Mouse (Mus musculus) MEL (cell line): ENCODE measurements around the gene Uap1.

ENCODE experiments used
- BHLHE40 ChIP-seq: IDR thresholded peaks from 2 replicates; pipeline ENCODE4 v1.6.1; 2012; ENCODE audit warnings: low read depth, mild to moderate bottlenecking, inconsistent platforms, low read length, improper control_type of control experiment, borderline replicate concordance
- CHD1 ChIP-seq: IDR thresholded peaks from 2 replicates; pipeline ENCODE4 v1.6.1; 2012; ENCODE audit warnings: low read depth, mild to moderate bottlenecking, inconsistent platforms, low read length, improper control_type of control experiment
- CTCF ChIP-seq, 3 experiments: IDR thresholded peaks in 2 of 3; conservative IDR thresholded peaks in 1 of 3; 2 replicates each; pipeline ENCODE4 v1.5.1; 2011 to 2012; ENCODE audit warnings: low read length in 3 of 3, low read depth in 2 of 3, mild to moderate bottlenecking in 2 of 3, improper control_type of control experiment in 1 of 3, inconsistent platforms in 1 of 3, mixed read lengths in 1 of 3, moderate library complexity in 1 of 3; ENCODE audit not compliant: control insufficient read depth in 1 of 3, insufficient read depth in 1 of 3, poor library complexity in 1 of 3, severe bottlenecking in 1 of 3
- NRF1 ChIP-seq: IDR thresholded peaks from 2 replicates; pipeline ENCODE4 v1.6.1; 2014; ENCODE audit warnings: low read depth, mild to moderate bottlenecking, inconsistent platforms, low read length, improper control_type of control experiment, moderate library complexity; ENCODE audit not compliant: poor library complexity, insufficient read depth, severe bottlenecking
- POLR2AphosphoS2 ChIP-seq: IDR thresholded peaks from 2 replicates; pipeline ENCODE4 v1.6.1; 2011; ENCODE audit warnings: low read length, improper control_type of control experiment
- POLR2AphosphoS5 ChIP-seq: IDR thresholded peaks from 2 replicates; pipeline ENCODE4 v1.6.1; 2012; ENCODE audit warnings: low read depth, borderline replicate concordance, mild to moderate bottlenecking, inconsistent platforms, low read length, moderate library complexity, mixed read lengths
- RAD21 ChIP-seq: IDR thresholded peaks from 2 replicates; pipeline ENCODE4 v1.6.1; 2011; ENCODE audit warnings: mild to moderate bottlenecking, low read depth, low read length, improper control_type of control experiment
- SIN3A ChIP-seq: IDR thresholded peaks from 2 replicates; pipeline ENCODE4 v1.6.1; 2012; ENCODE audit warnings: low read length, improper control_type of control experiment, inconsistent platforms
- TAL1 ChIP-seq: IDR thresholded peaks from 2 replicates; pipeline ENCODE4 v1.6.1; 2012; ENCODE audit warnings: mild to moderate bottlenecking, inconsistent platforms, low read length, moderate library complexity, mixed read lengths
- TCF12 ChIP-seq: IDR thresholded peaks from 2 replicates; pipeline ENCODE4 v1.6.1; 2014; ENCODE audit warnings: low read depth, mild to moderate bottlenecking, inconsistent platforms, low read length, improper control_type of control experiment, moderate library complexity

DNA sequence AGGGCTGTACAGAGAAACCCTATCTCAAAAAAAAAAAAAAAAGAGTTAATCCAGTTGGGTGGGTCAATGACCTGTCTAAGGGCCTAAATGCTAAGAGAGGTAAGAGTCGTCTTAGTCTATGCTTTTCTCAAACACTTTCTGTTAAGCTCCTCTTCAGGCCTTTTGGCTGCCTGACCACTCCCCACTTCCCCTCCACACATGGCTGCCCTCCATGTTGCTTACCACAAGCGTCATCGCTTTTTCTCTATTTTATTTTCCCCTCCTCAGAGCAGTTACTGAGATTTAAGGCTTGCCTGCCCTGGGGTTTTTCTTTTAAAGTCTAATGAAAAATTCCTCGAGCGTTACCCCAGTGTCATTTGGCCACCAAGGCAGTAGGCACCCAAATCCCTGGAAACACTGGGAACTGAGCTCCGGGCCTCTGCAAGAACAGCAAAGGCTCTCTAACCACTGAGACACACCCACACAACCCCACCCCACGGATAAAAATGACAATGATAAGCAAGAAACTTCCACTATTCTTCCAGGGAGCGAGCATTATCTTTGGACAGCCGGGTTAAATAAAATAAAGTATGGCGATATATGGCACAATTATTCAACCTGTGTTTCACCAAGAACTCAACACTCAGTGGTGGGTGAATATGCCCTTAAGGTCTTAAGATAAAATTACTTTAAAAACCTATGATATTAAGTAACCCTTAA lies 38.6 kb upstream of the Uap1 start:
- TF ChIP-seq BHLHE40 (no peak), TCF12 (no peak), CTCF (IDR thresholded peaks at IDR 0.05 in 2 of 3, conservative IDR thresholded peaks at IDR 0.05 in 1 of 3; ENCODE audit: control insufficient read depth in 1 of 3, insufficient read depth in 1 of 3, low read depth in 2 of 3, low read length in 3 of 3, poor library complexity in 1 of 3, severe bottlenecking in 1 of 3) (no peak), RAD21 (no peak), POLR2AphosphoS5 (no peak), POLR2AphosphoS2 (no peak), CHD1 (no peak), NRF1 (no peak), TAL1 (no peak), SIN3A (peak; percentile 59; the same call in 1 of the 2 replicates)
